Mouse (Mus musculus) liver, embryonic 13.5 days (tissue): ENCODE data around the gene Tcf7l1. TPM values are rescaled to one million over a fixed set of nuclear protein-coding genes. Genes with fewer than 3 reads are reported as not detected.

Experiments used
- ATAC-seq: fragments of 200-750 bp; cut with Nextera tagmentation; 2 replicates; pipeline ENCODE4 v1.8.0; 2017; ENCODE audit warnings: low read depth, mild to moderate bottlenecking, moderate number of reproducible peaks, moderate library complexity
- DNase-seq: peaks from one replicate; pipeline ENCODE4 v3.0.0; 2022
- H3K27ac ChIP-seq: fragments of 300-500 bp; sonication (generic); 2 replicates; pipeline ENCODE4 v1.5.1; 2015; ENCODE audit warnings: moderate library complexity, mild to moderate bottlenecking, inconsistent platforms
- H3K27me3 ChIP-seq: fragments of 300-500 bp; sonication (generic); 2 replicates; pipeline ENCODE4 v1.6.1; 2015; ENCODE audit warnings: mild to moderate bottlenecking, inconsistent platforms
- H3K36me3 ChIP-seq: fragments of 300-500 bp; sonication (generic); 2 replicates; pipeline ENCODE4 v1.6.1; 2015; ENCODE audit warnings: mild to moderate bottlenecking, inconsistent platforms
- H3K4me1 ChIP-seq: fragments of 300-500 bp; sonication (generic); replicated peaks from 2 replicates; pipeline ENCODE4 v1.6.1; 2015; ENCODE audit warnings: inconsistent platforms
- H3K4me2 ChIP-seq: fragments of 300-500 bp; sonication (generic); 2 replicates; pipeline ENCODE4 v1.6.1; 2015; ENCODE audit warnings: inconsistent platforms, mild to moderate bottlenecking, moderate library complexity
- H3K4me3 ChIP-seq: fragments of 300-500 bp; sonication (generic); replicated peaks from 2 replicates; pipeline ENCODE4 v1.5.1; 2015; ENCODE audit warnings: mild to moderate bottlenecking, inconsistent platforms
- H3K9ac ChIP-seq: fragments of 300-500 bp; sonication (generic); 2 replicates; pipeline ENCODE4 v1.6.1; 2015; ENCODE audit warnings: mild to moderate bottlenecking, inconsistent platforms
- H3K9me3 ChIP-seq: fragments of 300-500 bp; sonication (generic); replicated peaks from 2 replicates; pipeline ENCODE4 v1.6.1; 2016; ENCODE audit warnings: inconsistent platforms
- WGBS: fragments of 180-500 bp; shearing (Covaris S2); methylation state at CpG from one replicate; pipeline ENCODE4 v1.1.7; 2015; ENCODE audit not compliant: insufficient replicate concordance; 5-methylcytosine and 5-hydroxymethylcytosine counted together
- polyA plus RNA-seq: library from polyadenylated mRNA; unstranded; fragments of >200 nt; fragmentation: Nextera tagmentation; extraction: Ambion mirVana; gene quantifications from 2 replicates; pipeline ENCODE4 v1.2.1, GENCODE M21; 2015

Gene Tcf7l1
- polyA plus RNA-seq, 1 experiment from 2014 or later: 3.3 TPM

GRCm38 (mm10) chr6:72696601-72697335 is 92.3 kb downstream of the Tcf7l1 start:
- H3K27ac ChIP-seq: no peak overlapping the region
- no peak overlapping the region for H3K9ac ChIP-seq
- H3K27me3 ChIP-seq: no peaks in the 10 kb centered on the region
- DNase-seq: no peak
- peaks cover 46% of the 10 kb centered on the region for H3K4me1 ChIP-seq
- H3K36me3 ChIP-seq: no peaks in the 10 kb centered on the region
- WGBS: 45% methylated on average over 11 of the region's 11 CpGs
- H3K4me3 ChIP-seq: no peak overlapping the region
- H3K4me2 ChIP-seq: no peak overlapping the region
- no peaks in the 10 kb centered on the region for H3K9me3 ChIP-seq
- ATAC-seq: no peak

GRCm38 (mm10) chr6:72694791-72695204 is 94.3 kb downstream of the Tcf7l1 start:
- Histone ChIP-seq H3K9ac (no peak overlapping the region), H3K36me3 (no peaks in the 10 kb centered on the region), H3K27me3 (no peaks in the 10 kb centered on the region), H3K4me2 (no peak overlapping the region), H3K9me3 (no peaks in the 10 kb centered on the region), H3K4me3 (no peak overlapping the region), H3K4me1 (peaks cover 42% of the 10 kb centered on the region), H3K27ac (no peak overlapping the region)
- ATAC-seq (no peak), DNase-seq (no peak)
- WGBS: 60% methylated on average over 10 of the region's 10 CpGs

GRCm38 (mm10) chr6:72694047-72694790 is 94.8 kb downstream of the Tcf7l1 start:
- 34% methylated on average over 5 of the region's 5 CpGs for WGBS
- no peaks in the 10 kb centered on the region for H3K9me3 ChIP-seq
- peaks cover 37% of the 10 kb centered on the region for H3K4me1 ChIP-seq

GRCm38 (mm10) chr6:72692469-72692868 is 96.6 kb downstream of the Tcf7l1 start:
- Histone ChIP-seq H3K36me3 (no peaks in the 10 kb centered on the region), H3K9ac (no peak overlapping the region), H3K4me2 (no peak overlapping the region), H3K9me3 (no peaks in the 10 kb centered on the region), H3K27me3 (no peaks in the 10 kb centered on the region), H3K4me1 (peaks cover 36% of the 10 kb centered on the region), H3K4me3 (no peak overlapping the region), H3K27ac (no peak overlapping the region)
- ATAC-seq: no peak
- 43% methylated on average over 6 of the region's 6 CpGs for WGBS
- DNase-seq: no peak

More at GRCm38 (mm10) chr6:72694047-72694790, 94.8 kb downstream of the Tcf7l1 start:
- Histone ChIP-seq H3K36me3 (no peaks in the 10 kb centered on the region), H3K4me3 (no peak overlapping the region), H3K9ac (no peak overlapping the region), H3K27me3 (no peaks in the 10 kb centered on the region), H3K27ac (no peak overlapping the region), H3K4me2 (no peak overlapping the region)
- no peak for DNase-seq
- no peak for ATAC-seq

- peaks cover 28% of the 10 kb centered on the region for H3K4me1 ChIP-seq
- DNase-seq (no peak), ATAC-seq (no peak)
- no peaks in the 10 kb centered on the region for H3K9me3 ChIP-seq
- no peaks in the 10 kb centered on the region for H3K27me3 ChIP-seq
- H3K36me3 ChIP-seq: no peaks in the 10 kb centered on the region
- H3K4me2 ChIP-seq: no peak overlapping the region
- H3K9ac ChIP-seq: no peak overlapping the region
- no peak overlapping the region for H3K4me3 ChIP-seq
- WGBS: 68% methylated on average over 9 of the region's 9 CpGs
- H3K27ac ChIP-seq: no peak overlapping the region
These were observed 97.5 kb downstream of the Tcf7l1 start for GRCm38 (mm10) chr6:72691549-72691948.

- Histone ChIP-seq H3K9me3 (no peaks in the 10 kb centered on the region), H3K4me2 (no peak overlapping the region), H3K9ac (no peak overlapping the region), H3K4me1 (peaks cover 25% of the 10 kb centered on the region), H3K36me3 (no peaks in the 10 kb centered on the region), H3K27me3 (no peaks in the 10 kb centered on the region), H3K27ac (peak overlapping the region; percentile 18; the same call in 1 of the 2 replicates), H3K4me3 (no peak overlapping the region)
- 27% methylated on average over 10 of the region's 10 CpGs for WGBS
- ATAC-seq: no peak
- DNase-seq: no peak
These were observed 98.5 kb downstream of the Tcf7l1 start for GRCm38 (mm10) chr6:72690595-72690994.

GRCm38 (mm10) chr6:72690001-72690400 is 99.1 kb downstream of the Tcf7l1 start:
- Histone ChIP-seq H3K4me2 (no peak overlapping the region), H3K9ac (no peak overlapping the region), H3K4me1 (peaks cover 20% of the 10 kb centered on the region), H3K27ac (no peak overlapping the region), H3K9me3 (no peaks in the 10 kb centered on the region), H3K36me3 (no peaks in the 10 kb centered on the region), H3K27me3 (no peaks in the 10 kb centered on the region), H3K4me3 (no peak overlapping the region)
- no peak for ATAC-seq
- DNase-seq: no peak
- WGBS: 65% methylated on average over 8 of the region's 8 CpGs

- ATAC-seq: no peak
- H3K36me3 ChIP-seq: no peaks in the 10 kb centered on the region
- H3K27ac ChIP-seq: no peak overlapping the region
- WGBS: 26% methylated on average over 5 of the region's 5 CpGs
- H3K4me2 ChIP-seq: no peak overlapping the region
- no peaks in the 10 kb centered on the region for H3K9me3 ChIP-seq
- peaks cover 19% of the 10 kb centered on the region for H3K4me1 ChIP-seq
- no peak overlapping the region for H3K4me3 ChIP-seq
- DNase-seq: no peak
- no peaks in the 10 kb centered on the region for H3K27me3 ChIP-seq
- H3K9ac ChIP-seq: no peak overlapping the region
These were observed 100.0 kb downstream of the Tcf7l1 start for GRCm38 (mm10) chr6:72689046-72689445.

GRCm38 (mm10) chr6:72685165-72685564 is 103.9 kb downstream of the Tcf7l1 start:
- H3K27ac ChIP-seq: no peak overlapping the region
- no peaks in the 10 kb centered on the region for H3K36me3 ChIP-seq
- H3K9ac ChIP-seq: no peak overlapping the region
- no peak for ATAC-seq
- H3K4me1 ChIP-seq: peaks cover 7% of the 10 kb centered on the region
- no peaks in the 10 kb centered on the region for H3K9me3 ChIP-seq
- 59% methylated on average over 9 of the region's 9 CpGs for WGBS
- no peak for DNase-seq
- no peaks in the 10 kb centered on the region for H3K27me3 ChIP-seq
- no peak overlapping the region for H3K4me3 ChIP-seq
- H3K4me2 ChIP-seq: no peak overlapping the region

GRCm38 (mm10) chr6:72684260-72684805 is 104.7 kb downstream of the Tcf7l1 start:
- DNase-seq (no peak), ATAC-seq (no peak)
- 56% methylated on average over 4 of the region's 4 CpGs for WGBS
- H3K9me3 ChIP-seq: no peaks in the 10 kb centered on the region
- H3K36me3 ChIP-seq: no peaks in the 10 kb centered on the region
- H3K9ac ChIP-seq: no peak overlapping the region
- no peaks in the 10 kb centered on the region for H3K27me3 ChIP-seq
- H3K4me1 ChIP-seq: peaks cover 7% of the 10 kb centered on the region
- no peak overlapping the region for H3K4me3 ChIP-seq
- H3K4me2 ChIP-seq: no peak overlapping the region
- H3K27ac ChIP-seq: no peak overlapping the region

GRCm38 (mm10) chr6:72682238-72682637 is 106.8 kb downstream of the Tcf7l1 start:
- Histone ChIP-seq H3K9me3 (no peaks in the 10 kb centered on the region), H3K4me2 (no peak overlapping the region), H3K36me3 (no peaks in the 10 kb centered on the region), H3K27me3 (no peaks in the 10 kb centered on the region), H3K9ac (no peak overlapping the region), H3K27ac (no peak overlapping the region), H3K4me1 (peaks cover 22% of the 10 kb centered on the region), H3K4me3 (no peak overlapping the region)
- WGBS: 59% methylated on average over 4 of the region's 4 CpGs
- DNase-seq (no peak), ATAC-seq (no peak)
